Mouse (Mus musculus): ENCODE data around the gene Vstm4. TPM values are rescaled to one million over a fixed set of nuclear protein-coding genes. Genes with fewer than 3 reads are reported as not detected.

Vstm4 gene
- total RNA-seq (2014; rRNA removed) (0.92 and 1.3 TPM in 2 replicates), polyA plus RNA-seq (2012; rRNA removed) (0.81 and 0.91 TPM in 2 replicates)

- DNase-seq (ENCODE audit: extremely low read depth, low read depth, low spot score): peak; percentile 12
- H3K36me3 ChIP-seq (ENCODE audit: control insufficient read depth, insufficient read depth, low read length): no peaks in the 10 kb centered on the region
- H3K27me3 ChIP-seq (ENCODE audit: control insufficient read depth, insufficient read depth, low read length): peaks cover 6% of the 10 kb centered on the region; the same call in 1 of the 2 replicates
- WGBS: 3% methylated on average over 66 of the region's 68 CpGs
- peak within 1 kb of the TSS; percentile 69 for H3K4me3 ChIP-seq (ENCODE audit: insufficient read depth, low read depth, low read length)
- H3K27ac ChIP-seq (replicated peaks; ENCODE audit: insufficient read depth, low read depth, low read length): peak within 1 kb of the TSS; percentile 48
- TF ChIP-seq POLR2A (IDR thresholded peaks at IDR 0.05; ENCODE audit: extremely low read depth, insufficient read depth, low read length) (no peak), CTCF (IDR thresholded peaks at IDR 0.05; ENCODE audit: low read depth, low read length) (no peak)
- peaks cover 7% of the 10 kb centered on the region; the same call in 1 of the 2 replicates for H3K4me1 ChIP-seq (ENCODE audit: control insufficient read depth, insufficient read depth, low read length)
- H3K79me2 ChIP-seq (ENCODE audit: control insufficient read depth, insufficient read depth, low read length): no peaks in the 10 kb centered on the region
- H3K9ac ChIP-seq (ENCODE audit: low read depth, low read length): peak within 1 kb of the TSS; percentile 79
These were observed at the start of gene Vstm4 for GRCm38 (mm10) chr14:32856681-32857328. Gene Vstm4 (plus strand): TSS chr14:32856756.

GRCm38 (mm10) chr14:32810111-32810510 lies 46.4 kb upstream of the Vstm4 start:
- H3K27me3 ChIP-seq (ENCODE audit: control insufficient read depth, insufficient read depth, low read length): no peaks in the 10 kb centered on the region
- DNase-seq (ENCODE audit: extremely low read depth, low read depth, low spot score): no peak
- H3K79me2 ChIP-seq (ENCODE audit: control insufficient read depth, insufficient read depth, low read length): no peaks in the 10 kb centered on the region
- no peak overlapping the region for H3K4me3 ChIP-seq (ENCODE audit: insufficient read depth, low read depth, low read length)
- no peak overlapping the region for H3K27ac ChIP-seq (replicated peaks; ENCODE audit: insufficient read depth, low read depth, low read length)
- no peaks in the 10 kb centered on the region for H3K36me3 ChIP-seq (ENCODE audit: control insufficient read depth, insufficient read depth, low read length)
- no peak overlapping the region for H3K9ac ChIP-seq (ENCODE audit: low read depth, low read length)
- TF ChIP-seq CTCF (IDR thresholded peaks at IDR 0.05; ENCODE audit: low read depth, low read length) (no peak), POLR2A (IDR thresholded peaks at IDR 0.05; ENCODE audit: extremely low read depth, insufficient read depth, low read length) (no peak)
- no peaks in the 10 kb centered on the region for H3K4me1 ChIP-seq (ENCODE audit: control insufficient read depth, insufficient read depth, low read length)

GRCm38 (mm10) chr14:32812429-32812828 lies 44.1 kb upstream of the Vstm4 start:
- no peaks in the 10 kb centered on the region for H3K27me3 ChIP-seq (ENCODE audit: control insufficient read depth, insufficient read depth, low read length)
- TF ChIP-seq POLR2A (IDR thresholded peaks at IDR 0.05; ENCODE audit: extremely low read depth, insufficient read depth, low read length) (no peak), CTCF (IDR thresholded peaks at IDR 0.05; ENCODE audit: low read depth, low read length) (no peak)
- DNase-seq (ENCODE audit: extremely low read depth, low read depth, low spot score): no peak
- no peak overlapping the region for H3K27ac ChIP-seq (replicated peaks; ENCODE audit: insufficient read depth, low read depth, low read length)
- H3K4me3 ChIP-seq (ENCODE audit: insufficient read depth, low read depth, low read length): no peak overlapping the region
- H3K9ac ChIP-seq (ENCODE audit: low read depth, low read length): no peak overlapping the region
- H3K36me3 ChIP-seq (ENCODE audit: control insufficient read depth, insufficient read depth, low read length): no peaks in the 10 kb centered on the region
- no peaks in the 10 kb centered on the region for H3K79me2 ChIP-seq (ENCODE audit: control insufficient read depth, insufficient read depth, low read length)
- no peaks in the 10 kb centered on the region for H3K4me1 ChIP-seq (ENCODE audit: control insufficient read depth, insufficient read depth, low read length)
- 74% methylated on average over 6 of the region's 6 CpGs for WGBS

DNA sequence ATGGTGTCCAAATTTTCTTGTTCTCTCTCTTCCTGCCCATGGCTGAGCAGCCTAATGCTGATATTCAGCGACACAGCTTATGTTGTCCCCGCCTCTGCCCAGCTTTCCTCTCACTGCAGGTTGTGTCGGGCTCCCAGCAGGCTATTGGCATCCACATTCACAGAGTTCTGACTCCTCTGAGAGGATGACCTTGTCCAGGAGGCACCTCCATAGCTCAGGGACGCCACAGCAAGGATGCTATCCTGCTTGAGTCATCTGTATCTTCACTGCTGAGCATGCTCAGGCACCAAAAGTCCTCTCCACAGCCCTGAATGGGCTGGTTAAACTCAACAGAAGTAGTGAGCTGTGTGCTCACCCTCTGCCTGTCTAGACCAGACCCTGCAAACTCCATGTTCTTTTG lies 41.6 kb upstream of the Vstm4 start:
- no peak for DNase-seq (ENCODE audit: extremely low read depth, low read depth, low spot score)

DNA sequence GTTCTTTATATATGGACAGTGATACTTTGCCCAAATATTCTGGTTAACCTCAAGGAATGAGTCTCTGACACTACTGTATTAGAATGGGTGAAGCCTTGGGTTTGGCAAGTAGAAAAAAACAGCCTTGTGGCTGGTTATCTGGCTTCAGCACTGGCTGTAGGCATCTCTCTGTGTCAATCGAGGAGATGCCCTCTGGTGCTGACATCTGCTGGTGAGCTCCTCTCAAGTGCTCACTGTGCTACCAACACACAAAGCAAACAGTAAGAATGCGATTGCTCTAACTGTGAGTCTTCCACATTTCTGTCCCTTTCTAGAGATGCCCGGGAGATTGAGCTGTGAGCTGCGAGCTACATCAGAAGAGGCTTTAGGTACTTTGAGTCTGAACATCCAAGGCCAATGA lies 40.0 kb upstream of the Vstm4 start:
- Histone ChIP-seq H3K4me1 (ENCODE audit: control insufficient read depth, insufficient read depth, low read length) (no peaks in the 10 kb centered on the region), H3K79me2 (ENCODE audit: control insufficient read depth, insufficient read depth, low read length) (no peaks in the 10 kb centered on the region), H3K4me3 (ENCODE audit: insufficient read depth, low read depth, low read length) (no peak overlapping the region), H3K36me3 (ENCODE audit: control insufficient read depth, insufficient read depth, low read length) (no peaks in the 10 kb centered on the region), H3K27ac (replicated peaks; ENCODE audit: insufficient read depth, low read depth, low read length) (no peak overlapping the region), H3K9ac (ENCODE audit: low read depth, low read length) (no peak overlapping the region), H3K27me3 (ENCODE audit: control insufficient read depth, insufficient read depth, low read length) (no peaks in the 10 kb centered on the region)
- WGBS: 62% methylated on average over 4 of the region's 4 CpGs
- TF ChIP-seq POLR2A (IDR thresholded peaks at IDR 0.05; ENCODE audit: extremely low read depth, insufficient read depth, low read length): no peak
- no peak for DNase-seq (ENCODE audit: extremely low read depth, low read depth, low spot score)

More for the DNA sequence above, 41.6 kb upstream of the Vstm4 start:
- WGBS: 60% methylated on average over 4 of the region's 4 CpGs
- no peaks in the 10 kb centered on the region for H3K4me1 ChIP-seq (ENCODE audit: control insufficient read depth, insufficient read depth, low read length)
- no peak overlapping the region for H3K4me3 ChIP-seq (ENCODE audit: insufficient read depth, low read depth, low read length)
- H3K9ac ChIP-seq (ENCODE audit: low read depth, low read length): no peak overlapping the region
- H3K27ac ChIP-seq (replicated peaks; ENCODE audit: insufficient read depth, low read depth, low read length): no peak overlapping the region
- H3K79me2 ChIP-seq (ENCODE audit: control insufficient read depth, insufficient read depth, low read length): no peaks in the 10 kb centered on the region
- H3K36me3 ChIP-seq (ENCODE audit: control insufficient read depth, insufficient read depth, low read length): no peaks in the 10 kb centered on the region
- TF ChIP-seq CTCF (IDR thresholded peaks at IDR 0.05; ENCODE audit: low read depth, low read length) (no peak), POLR2A (IDR thresholded peaks at IDR 0.05; ENCODE audit: extremely low read depth, insufficient read depth, low read length) (no peak)
- H3K27me3 ChIP-seq (ENCODE audit: control insufficient read depth, insufficient read depth, low read length): no peaks in the 10 kb centered on the region

- no peaks in the 10 kb centered on the region for H3K79me2 ChIP-seq (ENCODE audit: control insufficient read depth, insufficient read depth, low read length)
- no peaks in the 10 kb centered on the region for H3K36me3 ChIP-seq (ENCODE audit: control insufficient read depth, insufficient read depth, low read length)
- TF ChIP-seq POLR2A (IDR thresholded peaks at IDR 0.05; ENCODE audit: extremely low read depth, insufficient read depth, low read length) (no peak), CTCF (IDR thresholded peaks at IDR 0.05; ENCODE audit: low read depth, low read length) (no peak)
- no peak overlapping the region for H3K27ac ChIP-seq (replicated peaks; ENCODE audit: insufficient read depth, low read depth, low read length)
- 54% methylated on average over 7 of the region's 7 CpGs for WGBS
- no peak for DNase-seq (ENCODE audit: extremely low read depth, low read depth, low spot score)
- H3K4me1 ChIP-seq (ENCODE audit: control insufficient read depth, insufficient read depth, low read length): no peaks in the 10 kb centered on the region
- H3K27me3 ChIP-seq (ENCODE audit: control insufficient read depth, insufficient read depth, low read length): no peaks in the 10 kb centered on the region
- H3K4me3 ChIP-seq (ENCODE audit: insufficient read depth, low read depth, low read length): no peak overlapping the region
- no peak overlapping the region for H3K9ac ChIP-seq (ENCODE audit: low read depth, low read length)
These were observed 39.3 kb upstream of the Vstm4 start for GRCm38 (mm10) chr14:32817258-32817657.
